Mouse (Mus musculus): ENCODE data around the gene Kpna2. TPM values are rescaled to one million over a fixed set of nuclear protein-coding genes. Genes with fewer than 3 reads are reported as not detected.

Gene Kpna2
- polyA plus RNA-seq, 1 experiment from 2014 or later = 33.7 TPM

GRCm38 (mm10) chr11:106962310-106962709 is 37.0 kb downstream of the Kpna2 start:
- CTCF ChIA-PET = interaction anchor here (0.9 kb wide), 1 partner anchor 32 kb away, joined by 3 read pairs; no protein-coding TSS in a partner anchor
- in situ Hi-C loops (cut with MboI; ENCODE audit: low pct_unique_long_range_greater_than_20kb) = loop anchor here (25.0 kb wide), 1 partner anchor 300 kb away; no protein-coding TSS in a partner anchor

DNA sequence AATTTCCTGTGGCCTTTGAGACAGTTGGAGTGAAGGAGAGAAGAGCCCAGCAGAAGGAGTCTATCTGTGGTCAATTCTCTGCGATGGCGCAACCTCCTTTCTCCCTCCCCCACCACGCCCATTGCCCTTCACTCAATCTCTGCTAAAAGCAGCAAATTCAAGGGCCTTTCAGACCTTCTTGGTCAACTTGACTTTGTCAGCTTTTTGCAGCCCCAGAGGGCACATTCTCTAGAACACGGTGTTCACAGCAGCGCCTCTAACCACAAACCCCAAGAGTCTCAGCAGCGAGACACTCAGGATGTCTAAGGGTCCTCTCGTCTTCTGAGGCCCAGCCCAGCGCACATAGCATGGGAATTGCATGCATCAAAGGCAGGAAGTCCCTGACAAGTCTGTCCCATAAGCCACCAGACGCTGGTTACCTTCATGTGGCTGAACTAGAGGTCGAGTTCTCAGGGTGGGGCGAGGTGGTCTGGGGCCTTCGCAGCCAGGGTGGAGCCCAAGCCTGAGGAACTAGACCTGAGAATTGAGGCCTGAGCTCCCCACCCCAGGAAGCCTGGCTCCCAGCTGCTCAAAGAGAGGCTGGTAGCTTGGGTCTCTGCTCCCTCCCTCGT is 37.8 kb downstream of the Kpna2 start:
- in situ Hi-C loops (cut with MboI; ENCODE audit: low pct_unique_long_range_greater_than_20kb) = loop anchor here (25.0 kb wide), 1 partner anchor 299 kb away; no protein-coding TSS in a partner anchor
- DNase-seq (ENCODE audit: low read depth, low spot score) (no peak), ATAC-seq (no peak)
- no peak for TF ChIP-seq CTCF (IDR thresholded peaks at IDR 0.05)
- POLR2A ChIA-PET = interaction anchor here (0.7 kb wide), 1 partner anchor 135 kb away, joined by 3 read pairs; no protein-coding TSS in a partner anchor
- H3K27me3 ChIP-seq = no peaks in the 10 kb centered on the region
- CTCF ChIA-PET = interaction anchor here (0.9 kb wide), 1 partner anchor 31 kb away, joined by 3 read pairs; no protein-coding TSS in a partner anchor

More at GRCm38 (mm10) chr11:106962310-106962709, 37.0 kb downstream of the Kpna2 start:
- H3K27me3 ChIP-seq = no peaks in the 10 kb centered on the region
- DNase-seq (ENCODE audit: low read depth, low spot score) = no peak
- no peak for ATAC-seq
- POLR2A ChIA-PET = no interaction called here
- TF ChIP-seq CTCF (IDR thresholded peaks at IDR 0.05) = no peak

- CTCF ChIA-PET = no interaction called here
- in situ Hi-C loops (cut with MboI; ENCODE audit: low pct_unique_long_range_greater_than_20kb) = loop anchor here (25.0 kb wide), 1 partner anchor 297 kb away; no protein-coding TSS in a partner anchor
Observed at GRCm38 (mm10) chr11:106959121-106959520, 40.2 kb downstream of the Kpna2 start.

DNA sequence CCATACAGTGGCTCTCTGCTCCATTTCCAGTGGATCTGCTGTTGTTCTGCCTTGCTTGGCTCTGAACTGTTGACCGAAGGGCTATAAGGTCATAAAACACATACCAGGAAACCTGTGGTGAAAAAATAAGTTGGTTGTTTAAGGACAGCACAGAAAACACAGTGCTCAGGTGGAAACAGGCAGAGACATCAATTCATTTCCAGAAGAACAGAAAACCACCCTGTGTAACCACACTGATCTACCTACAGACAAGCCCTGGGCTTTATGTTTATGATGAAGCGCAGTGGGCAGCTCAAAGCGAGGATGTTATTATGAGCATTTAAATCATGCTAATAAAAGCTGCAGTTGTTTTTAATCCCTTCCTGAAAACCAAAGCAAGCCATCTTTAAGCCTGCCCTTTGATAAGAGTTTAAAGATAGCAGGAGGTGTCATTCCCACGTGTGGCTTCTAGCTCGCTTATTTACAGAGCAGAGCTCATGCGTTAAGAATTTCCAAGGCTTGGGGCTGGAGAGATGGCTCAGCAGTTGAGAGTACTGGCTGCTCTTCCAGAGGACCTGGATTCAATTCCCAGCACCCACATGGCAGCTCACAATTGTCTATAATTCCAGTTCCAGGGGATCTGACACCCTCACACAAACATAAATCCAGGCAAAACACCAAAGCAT is 40.8 kb downstream of the Kpna2 start:
- ATAC-seq = no peak
- ChIA-PET CTCF (interaction anchor here (0.8 to 1.2 kb wide), 2 partner anchors 9 to 22 kb away, joined by 3 read pairs; no protein-coding TSS in a partner anchor), POLR2A (interaction anchor here (0.6 to 1.4 kb wide), 3 partner anchors 26 to 179 kb away, joined by 3 to 6 read pairs (median 3); partner anchors contain the start of gene Polg2)
- no peak for DNase-seq (ENCODE audit: low read depth, low spot score)
- in situ Hi-C loops (cut with MboI; ENCODE audit: low pct_unique_long_range_greater_than_20kb) = loop anchor here (25.0 kb wide), 1 partner anchor 296 kb away; no protein-coding TSS in a partner anchor
- H3K27me3 ChIP-seq = no peaks in the 10 kb centered on the region
- no peak for TF ChIP-seq CTCF (IDR thresholded peaks at IDR 0.05)

More at GRCm38 (mm10) chr11:106959121-106959520, 40.2 kb downstream of the Kpna2 start:
- no peak for ATAC-seq
- POLR2A ChIA-PET = interaction anchor here (0.7 kb wide), 1 partner anchor 180 kb away, joined by 3 read pairs; the partner anchor contains the start of gene Polg2
- no peaks in the 10 kb centered on the region for H3K27me3 ChIP-seq
- DNase-seq (ENCODE audit: low read depth, low spot score) = no peak
- TF ChIP-seq CTCF (IDR thresholded peaks at IDR 0.05) = no peak

GRCm38 (mm10) chr11:106957271-106957980 is 41.9 kb downstream of the Kpna2 start:
- POLR2A ChIA-PET = interaction anchor here (0.7 to 1.4 kb wide), 2 partner anchors 27 to 67 kb away, joined by 3 read pairs; no protein-coding TSS in a partner anchor
- CTCF ChIA-PET = interaction anchor here (1.2 kb wide), 1 partner anchor 23 kb away, joined by 3 read pairs; no protein-coding TSS in a partner anchor
- H3K27me3 ChIP-seq = no peaks in the 10 kb centered on the region
- in situ Hi-C loops (cut with MboI; ENCODE audit: low pct_unique_long_range_greater_than_20kb) = loop anchor here (25.0 kb wide), 1 partner anchor 295 kb away; no protein-coding TSS in a partner anchor
- peak; percentile 15 for ATAC-seq
- TF ChIP-seq CTCF (IDR thresholded peaks at IDR 0.05) = no peak
- DNase-seq (ENCODE audit: low read depth, low spot score) = peak; percentile 35

DNA sequence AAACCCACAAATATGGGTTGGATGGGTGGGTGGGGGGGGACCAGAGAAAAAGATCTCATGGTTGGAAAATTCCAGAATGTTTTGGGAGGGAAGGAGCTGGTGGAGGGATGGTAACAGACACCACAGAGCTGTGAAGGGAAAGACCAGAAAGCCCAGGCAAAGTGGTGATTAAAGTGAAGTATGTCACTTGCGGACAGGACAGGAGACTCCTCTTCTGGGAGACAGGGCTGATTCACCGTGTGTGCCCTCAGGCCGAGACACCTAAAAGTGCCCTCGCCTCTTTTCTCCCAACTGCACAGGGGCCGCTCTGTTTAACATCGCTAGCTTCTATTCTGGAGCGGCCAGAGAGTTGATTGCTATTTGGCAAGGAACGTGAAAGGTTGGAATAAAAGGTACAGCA is 44.8 kb downstream of the Kpna2 start:
- no peak for TF ChIP-seq CTCF (IDR thresholded peaks at IDR 0.05)
- H3K27me3 ChIP-seq = no peaks in the 10 kb centered on the region
- peak; percentile 51 for ATAC-seq
- ChIA-PET CTCF (interaction anchor here (1.3 kb wide), 1 partner anchor 32 kb away, joined by 3 read pairs; no protein-coding TSS in a partner anchor), POLR2A (interaction anchor here (0.6 to 0.8 kb wide), 4 partner anchors 13 to 578 kb away, joined by 3 to 4 read pairs (median 3); no protein-coding TSS in a partner anchor)
- in situ Hi-C loops (cut with MboI; ENCODE audit: low pct_unique_long_range_greater_than_20kb) = loop anchor here (25.0 kb wide), 1 partner anchor 292 kb away; no protein-coding TSS in a partner anchor
- peak; percentile 25 for DNase-seq (ENCODE audit: low read depth, low spot score)

- DNase-seq (ENCODE audit: low read depth, low spot score) (peak; percentile 28), ATAC-seq (no peak)
- ChIA-PET POLR2A (interaction anchor here (0.6 to 0.8 kb wide), 5 partner anchors 13 to 577 kb away, joined by 3 to 4 read pairs (median 3); no protein-coding TSS in a partner anchor), CTCF (no interaction called here)
- in situ Hi-C loops (cut with MboI; ENCODE audit: low pct_unique_long_range_greater_than_20kb) = loop anchor here (25.0 kb wide), 1 partner anchor 292 kb away; no protein-coding TSS in a partner anchor
- no peaks in the 10 kb centered on the region for H3K27me3 ChIP-seq
- no peak for TF ChIP-seq CTCF (IDR thresholded peaks at IDR 0.05)
Observed at GRCm38 (mm10) chr11:106954116-106954515, 45.2 kb downstream of the Kpna2 start.

Other genes with a start within 250 kb of the Kpna2 start
- gene Pecam1, start 248.9 kb downstream of the Kpna2 start, polyA plus RNA-seq (2021) = 0.05 TPM
- gene Milr1, start 248.3 kb downstream of the Kpna2 start, polyA plus RNA-seq (2021) = 0.59 TPM
- gene Polg2, start 220.0 kb downstream of the Kpna2 start, polyA plus RNA-seq (2021) = 8.6 TPM
- 757 TPM for gene Ddx5, start 210.4 kb downstream of the Kpna2 start, polyA plus RNA-seq (2021)
- gene Cep95, start 210.3 kb downstream of the Kpna2 start, polyA plus RNA-seq (2021) = 19.4 TPM
- 38.0 TPM for gene Smurf2, start 78.8 kb downstream of the Kpna2 start, polyA plus RNA-seq (2021)
- gene 1810010H24Rik, start 26.1 kb upstream of the Kpna2 start, polyA plus RNA-seq (2021) = 2.5 TPM
- gene Bptf, start 132.6 kb upstream of the Kpna2 start, polyA plus RNA-seq (2021) = 47.4 TPM
- gene Nol11, start 189.8 kb upstream of the Kpna2 start, polyA plus RNA-seq (2021) = 34.3 TPM